In genomic region chr9:117107926-117108325, GRCm38 (mm10) we compare ENCODE assay signal across 24 mouse cellular contexts.
"Had no signal": no experiment of that assay in that cellular context is flagged by ENCODE, and none has a peak within 500 bp of the region (broad histone marks: within the 10 kb centered on the region; RNA-seq: fewer than 3 reads in every experiment).

No protein-coding gene starts in this region.

- H3K27me3 ChIP-seq: heart, embryonic 12.5 days; hindbrain, embryonic 12.5 days; hindbrain, embryonic 15.5 days; kidney, embryonic 15.5 days; limb, embryonic 13.5 days; limb, embryonic 15.5 days; liver, embryonic 13.5 days had no signal

- H3K9ac ChIP-seq: forebrain, postnatal 0 days; heart, embryonic 12.5 days; hindbrain, embryonic 12.5 days; hindbrain, embryonic 15.5 days; kidney, embryonic 15.5 days; limb, embryonic 13.5 days; limb, embryonic 15.5 days; liver, embryonic 13.5 days had no signal

- H3K4me2 ChIP-seq: heart, embryonic 12.5 days; hindbrain, embryonic 12.5 days; hindbrain, embryonic 15.5 days; kidney, embryonic 15.5 days; limb, embryonic 13.5 days; limb, embryonic 15.5 days; liver, embryonic 13.5 days had no signal

- H3K27ac ChIP-seq: heart, adult 2 months; hindbrain, embryonic 12.5 days; hindbrain, embryonic 15.5 days; hindbrain, postnatal 0 days; kidney, embryonic 15.5 days; kidney, postnatal 0 days; limb, embryonic 13.5 days; limb, embryonic 15.5 days; liver, embryonic 13.5 days had no signal

- H3K9me3 ChIP-seq: heart, embryonic 12.5 days; hindbrain, embryonic 12.5 days; hindbrain, embryonic 15.5 days; kidney, embryonic 15.5 days; limb, embryonic 13.5 days; limb, embryonic 15.5 days; liver, embryonic 13.5 days had no signal

- H3K36me3 ChIP-seq: hindbrain, embryonic 12.5 days; hindbrain, embryonic 15.5 days; liver, embryonic 13.5 days had no signal

- DNase-seq: forebrain, postnatal 0 days; gastrocnemius, postnatal 14 days; gastrocnemius, postnatal 36 days; heart, postnatal 10 days; heart, postnatal 36 days; kidney, adult 11 months; kidney, adult 2 months; kidney, adult 9 months; kidney, postnatal 14 days; kidney, postnatal 36 days; layer of hippocampus, adult 9-11 months; layer of hippocampus, postnatal 36 days; left cerebral cortex, postnatal 4 days; liver, embryonic 13.5 days had no signal

- ATAC-seq: forebrain, postnatal 0 days; hindbrain, postnatal 0 days; intestine, embryonic 16.5 days had no signal

- H3K4me1 ChIP-seq: hindbrain, embryonic 12.5 days; hindbrain, embryonic 15.5 days; liver, embryonic 13.5 days had no signal

- H3K4me3 ChIP-seq: heart, adult 2 months; heart, embryonic 12.5 days; hindbrain, embryonic 12.5 days; hindbrain, embryonic 15.5 days; kidney, embryonic 15.5 days; limb, embryonic 13.5 days; limb, embryonic 15.5 days; liver, embryonic 13.5 days had no signal
